Mouse (Mus musculus) bone marrow macrophage, adult 2 months (primary cell): Measurements from ENCODE around the gene Pa2g4. TPM values are rescaled to one million over a fixed set of nuclear protein-coding genes. Genes with fewer than 3 reads are reported as not detected.

ENCODE experiments used
- H3K27ac ChIP-seq: 2 replicates; pipeline ENCODE4 v1.5.1; 2012; ENCODE audit warnings: low read depth, low read length; ENCODE audit not compliant: insufficient read depth
- H3K4me1 ChIP-seq: 2 replicates; pipeline ENCODE4 v1.6.1; 2012; ENCODE audit warnings: low read length; ENCODE audit not compliant: control insufficient read depth, insufficient read depth
- H3K4me3 ChIP-seq: 2 replicates; pipeline ENCODE4 v1.5.1; 2012; ENCODE audit warnings: mild to moderate bottlenecking, low read length, moderate library complexity; ENCODE audit not compliant: insufficient read depth
- CTCF ChIP-seq: IDR thresholded peaks from 2 replicates; pipeline ENCODE4 v1.5.1; 2012; ENCODE audit warnings: low read depth, mild to moderate bottlenecking, low read length, moderate library complexity
- POLR2A ChIP-seq: IDR thresholded peaks from 2 replicates; pipeline ENCODE4 v1.6.1; 2012; ENCODE audit warnings: mild to moderate bottlenecking, low read depth, low read length, borderline replicate concordance
- polyA plus RNA-seq: library from polyadenylated mRNA; stranded (reverse); fragments of >200 nt; gene quantifications from 2 replicates; pipeline ENCODE4 v1.2.4, GENCODE M21; 2012; ENCODE audit not compliant: missing spikeins, insufficient read depth, insufficient read length

Pa2g4 gene
- polyA plus RNA-seq, 1 experiment, result 70.1 TPM

GRCm38 (mm10) chr10:128508260-128508659 lies 57.5 kb downstream of the Pa2g4 start:
- peaks cover 12% of the 10 kb centered on the region for H3K4me1 ChIP-seq
- H3K27ac ChIP-seq, result no peak overlapping the region
- TF ChIP-seq POLR2A (no peak), CTCF (no peak)
- H3K4me3 ChIP-seq, result no peak overlapping the region

Other genes with a start within 250 kb of the Pa2g4 start
- 78.6 and 82.6 TPM in 2 replicates for gene Cnpy2, start 243.5 kb downstream of the Pa2g4 start, polyA plus RNA-seq
- 98.1 and 109 TPM in 2 replicates for gene Cs, start 228.3 kb downstream of the Pa2g4 start, polyA plus RNA-seq
- gene Coq10a, start 197.0 kb downstream of the Pa2g4 start, polyA plus RNA-seq, result 40.6 and 46.1 TPM in 2 replicates
- 33.1 and 34.8 TPM in 2 replicates for gene Ankrd52, start 188.9 kb downstream of the Pa2g4 start, polyA plus RNA-seq
- not detected in 2 replicates for gene Slc39a5, start 164.8 kb downstream of the Pa2g4 start, polyA plus RNA-seq
- 47.2 and 62.7 TPM in 2 replicates for gene Nabp2, start 154.5 kb downstream of the Pa2g4 start, polyA plus RNA-seq
- 42.6 and 47.6 TPM in 2 replicates for gene Rnf41, start 154.3 kb downstream of the Pa2g4 start, polyA plus RNA-seq
- gene Smarcc2, start 106.7 kb downstream of the Pa2g4 start, polyA plus RNA-seq, result 101 and 105 TPM in 2 replicates
- 1,186 and 1,257 TPM in 2 replicates for gene Myl6, start 71.8 kb downstream of the Pa2g4 start, polyA plus RNA-seq
- 2.5 and 3.9 TPM in 2 replicates for gene Myl6b, start 67.3 kb downstream of the Pa2g4 start, polyA plus RNA-seq
- gene Esyt1, start 40.1 kb downstream of the Pa2g4 start, polyA plus RNA-seq, result 179 and 197 TPM in 2 replicates
- 9.6 and 15.4 TPM in 2 replicates for gene Zc3h10, start 18.2 kb downstream of the Pa2g4 start, polyA plus RNA-seq
- 2,460 and 2,819 TPM in 2 replicates for gene Rpl41, start 16.7 kb downstream of the Pa2g4 start, polyA plus RNA-seq
- gene Erbb3, start 23.7 kb upstream of the Pa2g4 start, polyA plus RNA-seq, result 2.2 and 2.6 TPM in 2 replicates
- gene Rps26, start 60.8 kb upstream of the Pa2g4 start, polyA plus RNA-seq, result 886 and 996 TPM in 2 replicates
- not detected in 2 replicates for gene Ikzf4, start 80.0 kb upstream of the Pa2g4 start, polyA plus RNA-seq
- gene Suox, start 108.1 kb upstream of the Pa2g4 start, polyA plus RNA-seq, result 6.3 and 7.2 TPM in 2 replicates
- 123 and 131 TPM in 2 replicates for gene Rab5b, start 130.3 kb upstream of the Pa2g4 start, polyA plus RNA-seq
- 0.37 and 0.67 TPM in 2 replicates for gene Pmel, start 138.2 kb upstream of the Pa2g4 start, polyA plus RNA-seq
- gene Cdk2, start 139.0 kb upstream of the Pa2g4 start, polyA plus RNA-seq, result 47.0 and 53.0 TPM in 2 replicates
- 26.1 and 29.6 TPM in 2 replicates for gene Dgka, start 178.9 kb upstream of the Pa2g4 start, polyA plus RNA-seq
- gene Pym1, start 181.9 kb upstream of the Pa2g4 start, polyA plus RNA-seq, result 26.1 and 33.8 TPM in 2 replicates
- gene Mmp19, start 224.9 kb upstream of the Pa2g4 start, polyA plus RNA-seq, result 26.8 and 28.3 TPM in 2 replicates
- 65.2 and 65.7 TPM in 2 replicates for gene Dnajc14, start 238.1 kb upstream of the Pa2g4 start, polyA plus RNA-seq
- gene Tmem198b, start 238.4 kb upstream of the Pa2g4 start, polyA plus RNA-seq, result 14.3 and 18.0 TPM in 2 replicates